Mouse (Mus musculus) midbrain, postnatal 0 days (tissue): Measurements from ENCODE around the gene Fpr1. TPM values are rescaled to one million over a fixed set of nuclear protein-coding genes. Genes with fewer than 3 reads are reported as not detected.
A peak's percentile ranks its signal among the peaks of the same experiment; 100 is the strongest.

Experiments
- ATAC-seq: fragments of 200-750 bp; cut with Nextera tagmentation; 2 replicates; pipeline ENCODE4 v1.8.0; 2017; ENCODE audit warnings: moderate number of reproducible peaks, mild to moderate bottlenecking, moderate TSS enrichment, moderate library complexity; ENCODE audit not compliant: low FRiP score
- DNase-seq: peaks from one replicate; pipeline ENCODE4 v3.0.0-alpha.2; 2015; ENCODE audit warnings: low spot score
- H3K27ac ChIP-seq: fragments of 300-500 bp; sonication (generic); 2 replicates; pipeline ENCODE4 v1.5.1; 2014; ENCODE audit warnings: low read depth, mild to moderate bottlenecking, low read length, mixed read lengths
- H3K27me3 ChIP-seq: fragments of 300-500 bp; sonication (generic); 2 replicates; pipeline ENCODE4 v1.6.1; 2014; ENCODE audit warnings: low read length, control low read depth, mixed read lengths; ENCODE audit not compliant: insufficient read depth
- H3K36me3 ChIP-seq: fragments of 300-500 bp; sonication (generic); 2 replicates; pipeline ENCODE4 v1.6.1; 2014; ENCODE audit warnings: low read length, control low read depth, mixed read lengths; ENCODE audit not compliant: insufficient read depth
- H3K4me1 ChIP-seq: fragments of 300-500 bp; sonication (generic); 2 replicates; pipeline ENCODE4 v1.6.1; 2014; ENCODE audit warnings: mild to moderate bottlenecking, control low read depth, antibody characterized with exemption, low read length, mixed read lengths; ENCODE audit not compliant: insufficient read depth
- H3K4me2 ChIP-seq: fragments of 300-500 bp; sonication (generic); 2 replicates; pipeline ENCODE4 v1.6.1; 2014; ENCODE audit warnings: low read depth, mild to moderate bottlenecking, low read length, mixed read lengths; ENCODE audit not compliant: poor library complexity, severe bottlenecking
- H3K4me3 ChIP-seq: fragments of 300-500 bp; sonication (generic); 2 replicates; pipeline ENCODE4 v1.5.1; 2014; ENCODE audit warnings: low read depth, mild to moderate bottlenecking, low read length, moderate library complexity
- H3K9ac ChIP-seq: fragments of 300-500 bp; sonication (generic); replicated peaks from 2 replicates; pipeline ENCODE4 v1.6.1; 2014; ENCODE audit warnings: mild to moderate bottlenecking, low read length, moderate library complexity, mixed read lengths; ENCODE audit not compliant: poor library complexity, severe bottlenecking
- H3K9me3 ChIP-seq: fragments of 300-500 bp; sonication (generic); 2 replicates; pipeline ENCODE4 v1.6.1; 2016; ENCODE audit warnings: low read length, control low read depth
- CTCF ChIP-seq: IDR thresholded peaks from 2 replicates; pipeline ENCODE4 v1.5.1; 2016; ENCODE audit warnings: antibody characterized with exemption, mild to moderate bottlenecking
- WGBS: fragments of 180-500 bp; shearing (Covaris S2); extraction: QIAGEN DNeasy Blood & Tissue Kit; methylation state at CpG from one replicate; pipeline ENCODE4 v1.1.7; 2014; 5-methylcytosine and 5-hydroxymethylcytosine counted together
- polyA plus RNA-seq: library from polyadenylated mRNA; unstranded; fragments of >200 nt; fragmentation: Nextera tagmentation; extraction: Ambion mirVana; gene quantifications from 2 replicates; pipeline ENCODE4 v1.2.1, GENCODE M21; 2015
- total RNA-seq: library from RNA; depleted of rRNA; stranded (reverse); fragments of >200 nt; gene quantifications from 2 replicates; pipeline ENCODE4 v1.2.3, GENCODE M21; 2014

Fpr1 gene
- total and polyA plus RNA-seq, 2 experiments from 2014 or later, result 0.22 TPM; not detected in 1

GRCm38 (mm10) chr17:17837919-17838701 lies 45.6 kb downstream of the Fpr1 start:
- under 1% methylated on average over 42 of the region's 43 CpGs for WGBS
- no peaks in the 10 kb centered on the region; the same call in 1 of the 2 replicates for H3K4me1 ChIP-seq
- DNase-seq (peak; percentile 97), ATAC-seq (peak; percentile 97)
- peak overlapping the region; percentile 73 for H3K27ac ChIP-seq
- H3K27me3 ChIP-seq, result no peaks in the 10 kb centered on the region
- peak overlapping the region; percentile 43 for H3K4me3 ChIP-seq
- peak; percentile 84 for TF ChIP-seq CTCF
- H3K36me3 ChIP-seq, result peaks cover 16% of the 10 kb centered on the region
- H3K9ac ChIP-seq, result peak overlapping the region; percentile 71
- peak overlapping the region; percentile 80 for H3K4me2 ChIP-seq
- H3K9me3 ChIP-seq, result no peaks in the 10 kb centered on the region

DNA sequence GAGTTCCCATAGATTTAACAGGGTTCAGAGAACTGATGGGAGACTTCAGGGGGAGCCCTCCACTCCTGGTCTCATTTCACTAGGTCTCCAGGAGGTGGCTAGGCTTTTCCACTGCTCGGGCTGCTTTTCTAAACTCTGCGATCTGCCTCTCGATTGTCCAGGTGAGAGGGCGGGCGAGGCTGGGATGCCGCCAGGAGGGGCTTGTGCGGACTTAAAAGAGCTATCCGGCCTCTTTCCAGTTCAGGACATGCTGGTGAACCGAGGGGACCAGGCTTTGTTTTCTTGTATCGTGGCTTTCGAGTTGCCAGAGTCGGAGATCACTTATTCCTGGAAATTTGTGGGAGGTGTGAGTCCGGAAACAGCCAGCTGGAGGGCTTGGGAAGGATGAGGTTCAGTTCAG lies 46.3 kb downstream of the Fpr1 start:
- Histone ChIP-seq H3K27ac (peak overlapping the region; percentile 73), H3K36me3 (peaks cover 16% of the 10 kb centered on the region), H3K4me1 (no peaks in the 10 kb centered on the region; the same call in 1 of the 2 replicates), H3K4me3 (peak overlapping the region; percentile 43), H3K9me3 (no peaks in the 10 kb centered on the region), H3K27me3 (no peaks in the 10 kb centered on the region), H3K4me2 (peak overlapping the region; percentile 80), H3K9ac (peak overlapping the region; percentile 57)
- ATAC-seq (no peak), DNase-seq (peak; percentile 5)
- TF ChIP-seq CTCF, result peak; percentile 22; the same call in 1 of the 2 replicates
- WGBS, result 9% methylated on average over 13 of the region's 13 CpGs

DNA sequence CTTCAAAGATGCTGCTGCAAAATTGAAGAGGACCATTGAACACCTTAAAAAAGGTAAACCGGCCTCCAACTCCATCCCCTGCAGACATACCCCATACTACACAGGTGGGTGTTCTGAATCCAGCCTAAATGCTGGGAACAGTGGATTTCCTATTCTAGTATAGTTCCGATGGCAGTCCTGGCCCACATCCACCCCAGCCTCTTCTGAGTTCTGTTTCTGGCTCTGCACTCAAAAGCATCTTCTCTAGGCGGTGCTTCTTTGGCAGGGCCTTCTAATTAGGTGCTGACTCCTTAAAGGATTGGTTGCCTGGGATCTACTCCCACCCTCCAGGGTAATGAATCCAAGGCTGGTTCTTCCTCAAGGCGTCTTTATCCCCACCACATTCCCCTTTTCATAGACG lies 47.6 kb downstream of the Fpr1 start:
- no peak for ATAC-seq
- Histone ChIP-seq H3K27ac (no peak overlapping the region; the same call in 1 of the 2 replicates), H3K4me1 (peaks cover 3% of the 10 kb centered on the region; the same call in 1 of the 2 replicates), H3K4me3 (no peak overlapping the region), H3K9me3 (no peaks in the 10 kb centered on the region), H3K27me3 (no peaks in the 10 kb centered on the region), H3K36me3 (peaks cover 16% of the 10 kb centered on the region), H3K9ac (no peak overlapping the region; the same call in 1 of the 2 replicates), H3K4me2 (no peak overlapping the region)
- DNase-seq, result no peak
- WGBS, result 67% methylated on average over 5 of the region's 5 CpGs
- TF ChIP-seq CTCF, result no peak

DNA sequence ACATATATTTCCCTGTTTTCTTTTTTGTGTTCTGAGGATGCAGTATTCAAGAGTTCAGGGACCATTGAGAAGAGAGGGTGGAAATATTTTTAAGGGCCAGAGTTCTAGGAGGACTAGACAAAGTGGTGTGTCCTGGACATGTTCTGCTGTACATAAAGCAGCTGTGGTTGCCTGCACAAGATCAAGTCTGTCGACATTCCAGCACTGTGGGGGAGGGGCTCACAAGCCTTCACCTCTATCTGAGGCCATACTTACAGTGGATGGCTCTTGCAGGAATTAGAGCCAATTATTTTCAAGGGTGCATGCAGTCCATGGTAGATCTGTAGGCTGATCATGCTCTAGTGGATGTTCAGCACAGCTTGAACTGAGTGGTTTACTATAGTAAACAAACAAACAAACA lies 48.8 kb downstream of the Fpr1 start:
- no peaks in the 10 kb centered on the region for H3K9me3 ChIP-seq

GRCm38 (mm10) chr17:17830731-17831130 lies 53.0 kb downstream of the Fpr1 start:
- ATAC-seq, result no peak
- Histone ChIP-seq H3K9me3 (no peaks in the 10 kb centered on the region), H3K4me1 (peaks cover 16% of the 10 kb centered on the region; the same call in 1 of the 2 replicates), H3K27me3 (no peaks in the 10 kb centered on the region), H3K9ac (no peak overlapping the region), H3K4me2 (peak overlapping the region; percentile 89), H3K36me3 (peaks cover 4% of the 10 kb centered on the region; the same call in 1 of the 2 replicates), H3K27ac (no peak overlapping the region), H3K4me3 (peak overlapping the region; percentile 90; the same call in 1 of the 2 replicates)
- no peak for DNase-seq
- TF ChIP-seq CTCF, result no peak
- 78% methylated on average over 7 of the region's 7 CpGs for WGBS

More for the DNA sequence above, 48.8 kb downstream of the Fpr1 start:
- 8% methylated on average over 1 of the region's 1 CpGs for WGBS
- H3K36me3 ChIP-seq, result peaks cover 13% of the 10 kb centered on the region
- H3K27me3 ChIP-seq, result no peaks in the 10 kb centered on the region
- H3K4me1 ChIP-seq, result peaks cover 13% of the 10 kb centered on the region; the same call in 1 of the 2 replicates
- no peak overlapping the region for H3K27ac ChIP-seq
- H3K4me2 ChIP-seq, result no peak overlapping the region
- TF ChIP-seq CTCF, result no peak
- ATAC-seq (no peak), DNase-seq (no peak)
- H3K4me3 ChIP-seq, result no peak overlapping the region
- H3K9ac ChIP-seq, result no peak overlapping the region
